In the genomic region with DNA sequence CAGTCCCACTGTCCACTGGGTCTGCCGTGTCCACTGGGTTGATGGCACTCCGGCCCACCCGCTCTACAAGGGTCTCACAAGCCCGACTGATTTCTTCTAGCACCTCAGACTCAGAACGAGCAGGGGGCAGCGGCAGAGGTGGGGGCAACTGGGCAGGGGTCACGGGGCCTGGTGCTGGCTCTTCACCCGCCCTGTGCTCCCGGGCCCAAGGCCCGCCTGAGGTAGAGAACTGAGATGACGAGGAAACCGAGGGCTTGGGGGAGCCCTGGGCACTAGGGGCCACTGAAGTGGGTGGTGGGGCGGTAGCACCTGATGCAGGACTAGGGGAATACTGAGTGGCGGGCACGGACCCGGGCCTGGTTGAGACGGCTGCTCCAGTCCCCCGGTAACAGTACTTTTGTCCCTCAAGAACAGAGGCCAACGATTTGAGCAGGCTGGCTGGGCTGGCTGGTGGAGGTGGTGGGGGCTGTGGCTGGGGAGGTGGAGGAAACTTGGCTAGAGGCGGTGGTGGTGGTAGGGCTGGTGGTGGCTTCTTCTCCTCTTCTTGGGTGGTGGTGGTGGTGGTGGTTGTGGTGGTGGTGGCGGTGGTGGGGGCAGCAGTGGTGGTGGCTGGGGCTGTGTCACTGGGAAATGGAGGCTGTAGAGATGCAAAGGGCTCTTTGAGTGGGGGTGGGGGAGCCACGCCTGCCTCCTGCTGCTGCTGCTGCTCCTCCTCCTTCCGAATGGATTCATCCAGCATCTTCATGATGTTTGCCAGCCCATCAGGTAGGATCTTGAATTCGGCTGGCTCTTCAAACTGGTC, we compare ENCODE assay signal across 18 mouse cellular contexts. TPM values are rescaled to one million over a fixed set of nuclear protein-coding genes. Genes with fewer than 3 reads are reported as not detected.
DNase-seq lines count a peak whose midpoint lies in the region; ATAC-seq lines count a peak whose summit lies in the region.
"Had no signal": no experiment of that assay in that cellular context is flagged by ENCODE, and none has a peak within 500 bp of the region (broad histone marks: within the 10 kb centered on the region; RNA-seq: fewer than 3 reads in every experiment).

No protein-coding gene starts in this region.

- peaks cover 36% of the 10 kb centered on the region for H3K4me1 ChIP-seq in neural tube, embryonic 15.5 days

- peaks cover 81% of the 10 kb centered on the region for H3K36me3 ChIP-seq in neural tube, embryonic 15.5 days

- no peak overlapping the region for H3K9ac ChIP-seq in neural tube, embryonic 15.5 days (replicated peaks)
- H3K9ac ChIP-seq: heart, embryonic 15.5 days; neural tube, embryonic 13.5 days had no signal

- peaks cover 5% of the 10 kb centered on the region; the same call in 1 of the 2 replicates for H3K27me3 ChIP-seq in neural tube, embryonic 15.5 days (replicated peaks)
- H3K27me3 ChIP-seq: heart, embryonic 15.5 days had no signal

- no peak for ATAC-seq in cerebellum, adult (ENCODE audit: insufficient number of reproducible peaks, low FRiP score, low TSS enrichment)
- ATAC-seq in neural tube, embryonic 15.5 days (ENCODE audit: low FRiP score), result no peak
- ATAC-seq in megakaryocyte-erythroid progenitor cell, adult 5-6 weeks (replicated peaks; ENCODE audit: low FRiP score, low TSS enrichment, poor library complexity, severe bottlenecking), result no peak
- ATAC-seq: CD4-positive, CD25-positive, alpha-beta regulatory T cell, adult 4 months; lung, postnatal 0 days had no signal

- H3K4me3 ChIP-seq in neural tube, embryonic 15.5 days (replicated peaks), result no peak overlapping the region
- H3K4me3 ChIP-seq: gastrocnemius, adult 2 months; heart, adult 2 months; heart, embryonic 15.5 days; neural tube, embryonic 13.5 days had no signal

- intact Hi-C loops in gastrocnemius, postnatal 36 days (cut with DNase I), result no loop called here

- WGBS in neural tube, embryonic 15.5 days, result 93% methylated on average over 23 of the region's 24 CpGs

- no peak overlapping the region for H3K4me2 ChIP-seq in neural tube, embryonic 15.5 days
- H3K4me2 ChIP-seq: heart, embryonic 15.5 days; neural tube, embryonic 13.5 days had no signal

- 0 out of 2 replicates have a peak overlapping the region, but pooled peaks have one; percentile 18 for H3K27ac ChIP-seq in neural tube, embryonic 15.5 days (replicated peaks)
- H3K27ac ChIP-seq: gastrocnemius, adult 2 months; heart, adult 2 months; heart, embryonic 15.5 days; neural tube, embryonic 13.5 days; stomach, postnatal 0 days had no signal

- peak; percentile 34 for DNase-seq in cerebellum, adult 11 months
- peak; percentile 8 for DNase-seq in gastrocnemius, postnatal 10 days
- no peak for DNase-seq in gastrocnemius, postnatal 36 days
- DNase-seq in neural tube, embryonic 10.5 days (ENCODE audit: extremely low spot score, low spot score), result no peak
- peak; percentile 16 for DNase-seq in induced T-regulatory cell, adult 2 months (ENCODE audit: low read depth)
- DNase-seq: adrenal gland, adult 8-10 months; gastrocnemius, adult 2 months; kidney, adult 18-20 months; liver had no signal

- H3K9me3 ChIP-seq in neural tube, embryonic 15.5 days (replicated peaks), result no peaks in the 10 kb centered on the region
- H3K9me3 ChIP-seq: heart, embryonic 15.5 days; neural tube, embryonic 13.5 days had no signal

RNA-seq across cellular contexts. Expression of gene Tmem88, which starts 6.8 kb away (rescaled TPM):
- 10 to 100 TPM; 14.0 to 15.7 TPM for total RNA-seq in gastrocnemius, postnatal 10 days (2021)
- 1 to 10 TPM; 6.3 to 7.9 TPM for total RNA-seq in gastrocnemius, postnatal 36 days (2021)
- 6.2 and 9.1 TPM in 2 replicates for polyA plus RNA-seq in neural tube, embryonic 15.5 days (2015; fragmentation: Nextera tagmentation; extraction: Ambion mirVana)
- total RNA-seq in megakaryocyte-erythroid progenitor cell, adult 5-6 weeks (2014; fragmentation: Nextera tagmentation), result 0.37 TPM in 1 of 2 replicates, not detected in the other
- total RNA-seq in megakaryocyte-erythroid progenitor cell, adult 5-6 weeks (2017), result not detected in 2 replicates

RNA-seq across cellular contexts. Expression of gene Kdm6b, which starts 8.7 kb away (rescaled TPM):
- total RNA-seq in gastrocnemius, postnatal 10 days (2021), result 10 to 100 TPM; 35.9 to 47.5 TPM
- total RNA-seq in gastrocnemius, postnatal 36 days (2021), result 10 to 100 TPM; 23.0 to 27.2 TPM
- polyA plus RNA-seq in neural tube, embryonic 15.5 days (2015; fragmentation: Nextera tagmentation; extraction: Ambion mirVana), result 29.4 and 32.6 TPM in 2 replicates
- 19.3 and 22.1 TPM in 2 replicates for total RNA-seq in megakaryocyte-erythroid progenitor cell, adult 5-6 weeks (2014; fragmentation: Nextera tagmentation)
- 1.6 and 2.7 TPM in 2 replicates for total RNA-seq in megakaryocyte-erythroid progenitor cell, adult 5-6 weeks (2017)

RNA-seq across cellular contexts. Expression of gene Cyb5d1, which starts 9.4 kb away (rescaled TPM):
- total RNA-seq in gastrocnemius, postnatal 10 days (2021), result 10 to 100 TPM; 18.8 to 22.3 TPM
- 10 to 100 TPM; 24.6 to 26.2 TPM for total RNA-seq in gastrocnemius, postnatal 36 days (2021)
- polyA plus RNA-seq in neural tube, embryonic 15.5 days (2015; fragmentation: Nextera tagmentation; extraction: Ambion mirVana), result 29.7 and 31.5 TPM in 2 replicates
- total RNA-seq in megakaryocyte-erythroid progenitor cell, adult 5-6 weeks (2014; fragmentation: Nextera tagmentation), result 16.2 and 20.9 TPM in 2 replicates
- 36.7 and 41.7 TPM in 2 replicates for total RNA-seq in megakaryocyte-erythroid progenitor cell, adult 5-6 weeks (2017)

RNA-seq across cellular contexts. Expression of gene Naa38, which starts 9.5 kb away (rescaled TPM):
- total RNA-seq in gastrocnemius, postnatal 10 days (2021), result 10 to 100 TPM; 83.8 to 94.5 TPM
- total RNA-seq in gastrocnemius, postnatal 36 days (2021), result 10 to 100 TPM; 58.8 to 67.0 TPM
- 130 and 132 TPM in 2 replicates for polyA plus RNA-seq in neural tube, embryonic 15.5 days (2015; fragmentation: Nextera tagmentation; extraction: Ambion mirVana)
- total RNA-seq in megakaryocyte-erythroid progenitor cell, adult 5-6 weeks (2014; fragmentation: Nextera tagmentation), result 161 and 169 TPM in 2 replicates
- total RNA-seq in megakaryocyte-erythroid progenitor cell, adult 5-6 weeks (2017), result 156 and 170 TPM in 2 replicates

RNA-seq across cellular contexts. Expression of gene Chd3, which starts 35.6 kb away (rescaled TPM):
- total RNA-seq in gastrocnemius, postnatal 10 days (2021), result 10 to 100 TPM; 39.0 to 59.5 TPM
- total RNA-seq in gastrocnemius, postnatal 36 days (2021), result 10 to 100 TPM in 1 of 2 experiments, 1 to 10 TPM in 1; 7.6 to 11.2 TPM
- polyA plus RNA-seq in neural tube, embryonic 15.5 days (2015; fragmentation: Nextera tagmentation; extraction: Ambion mirVana), result 70.6 and 76.1 TPM in 2 replicates
- 45.7 and 57.3 TPM in 2 replicates for total RNA-seq in megakaryocyte-erythroid progenitor cell, adult 5-6 weeks (2014; fragmentation: Nextera tagmentation)
- 21.0 and 49.2 TPM in 2 replicates for total RNA-seq in megakaryocyte-erythroid progenitor cell, adult 5-6 weeks (2017)

Comparison
In these comparisons a context has a peak if more than half of its experiments do, and no peak if none do; other contexts are left out.
1. DNase-seq: peak in cerebellum, adult 11 months (single experiment), gastrocnemius, postnatal 10 days (single experiment) and induced T-regulatory cell, adult 2 months (single experiment); none in gastrocnemius, postnatal 36 days (0 of 2) and neural tube, embryonic 10.5 days (single experiment).
2. RNA of gene Tmem88, which starts 6.8 kb away (total RNA-seq): 14.0 to 15.7 TPM in gastrocnemius, postnatal 10 days and 6.3 to 7.9 TPM in gastrocnemius, postnatal 36 days; 0.37 TPM in megakaryocyte-erythroid progenitor cell, adult 5-6 weeks; every median in the first group is over 4 times any median in the second.